Mouse (Mus musculus) small intestine, adult 2 months (tissue): ENCODE results near the gene Trim34a. TPM values are rescaled to one million over a fixed set of nuclear protein-coding genes. Genes with fewer than 3 reads are reported as not detected.

Experiments
- H3K27ac ChIP-seq: fragments of 200-500 bp; 2 replicates; pipeline ENCODE4 v1.5.1; 2012; ENCODE audit warnings: low read depth, low read length, control low read depth, inconsistent platforms; ENCODE audit not compliant: insufficient read depth
- H3K27me3 ChIP-seq: fragments of 200-500 bp; 2 replicates; pipeline ENCODE4 v1.6.1; 2012; ENCODE audit warnings: mild to moderate bottlenecking, moderate library complexity, low read length, inconsistent platforms; ENCODE audit not compliant: control insufficient read depth, insufficient read depth
- H3K36me3 ChIP-seq: fragments of 200-500 bp; 2 replicates; pipeline ENCODE4 v1.6.1; 2012; ENCODE audit warnings: mild to moderate bottlenecking, low read length, control low read depth, inconsistent platforms; ENCODE audit not compliant: control insufficient read depth, insufficient read depth
- H3K4me1 ChIP-seq: fragments of 200-500 bp; 2 replicates; pipeline ENCODE4 v1.6.1; 2012; ENCODE audit warnings: low read length, inconsistent platforms, mixed read lengths; ENCODE audit not compliant: control insufficient read depth, insufficient read depth, insufficient read length
- H3K4me3 ChIP-seq: fragments of 200-500 bp; 2 replicates; pipeline ENCODE4 v1.5.1; 2012; ENCODE audit warnings: low read depth, mild to moderate bottlenecking, control low read depth, inconsistent platforms, low read length, moderate library complexity
- CTCF ChIP-seq: fragments of 200-500 bp; IDR thresholded peaks from 2 replicates; pipeline ENCODE4 v1.5.1; 2012; ENCODE audit warnings: low read depth, mild to moderate bottlenecking, control low read depth, inconsistent platforms, low read length, moderate library complexity, mixed read lengths; ENCODE audit not compliant: insufficient replicate concordance, insufficient read length; ENCODE audit errors: extremely low read depth
- POLR2A ChIP-seq: fragments of 200-500 bp; IDR thresholded peaks from 2 replicates; pipeline ENCODE4 v1.6.1; 2012; ENCODE audit warnings: low read depth, mild to moderate bottlenecking, control low read depth, inconsistent platforms, low read length, moderate library complexity
- WGBS: fragments of 180-500 bp; shearing (Covaris S2); methylation state at CpG from one replicate; pipeline ENCODE4 v1.1.7; 2018; 5-methylcytosine and 5-hydroxymethylcytosine counted together
- polyA plus RNA-seq: library from polyadenylated mRNA; depleted of rRNA; stranded (reverse); fragments of >200 nt; gene quantifications from 2 replicates; pipeline ENCODE4 v1.2.3, GENCODE M21; 2012; rRNA removed

The Trim34a gene
- polyA plus RNA-seq, 1 experiment: 5.8 TPM

DNA sequence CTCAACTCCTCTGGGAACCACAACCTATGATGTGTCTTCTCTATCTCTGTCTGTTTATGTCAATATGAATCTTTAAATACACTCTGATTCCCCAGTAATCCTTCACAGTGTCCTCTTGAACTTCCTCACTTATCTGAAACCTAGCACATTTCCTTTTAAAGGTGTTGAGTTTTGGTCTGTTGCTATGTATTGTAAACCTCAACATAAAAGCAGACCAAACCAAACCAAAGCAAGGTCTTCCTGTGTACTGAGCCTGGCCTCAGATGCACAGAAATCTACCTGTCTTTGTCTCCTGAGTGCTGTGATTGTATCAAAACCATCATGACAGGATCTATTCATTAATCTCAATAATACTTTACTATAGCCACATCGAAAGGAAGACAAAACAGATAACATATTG lies 46.4 kb downstream of the Trim34a start:
- H3K4me3 ChIP-seq: no peak overlapping the region
- H3K27me3 ChIP-seq: no peaks in the 10 kb centered on the region
- WGBS: 82% methylated on average over 1 of the region's 1 CpGs
- H3K27ac ChIP-seq: peak overlapping the region; percentile 79
- H3K4me1 ChIP-seq: peaks cover 2% of the 10 kb centered on the region; the same call in 1 of the 2 replicates
- H3K36me3 ChIP-seq: no peaks in the 10 kb centered on the region
- no peak for TF ChIP-seq CTCF

DNA sequence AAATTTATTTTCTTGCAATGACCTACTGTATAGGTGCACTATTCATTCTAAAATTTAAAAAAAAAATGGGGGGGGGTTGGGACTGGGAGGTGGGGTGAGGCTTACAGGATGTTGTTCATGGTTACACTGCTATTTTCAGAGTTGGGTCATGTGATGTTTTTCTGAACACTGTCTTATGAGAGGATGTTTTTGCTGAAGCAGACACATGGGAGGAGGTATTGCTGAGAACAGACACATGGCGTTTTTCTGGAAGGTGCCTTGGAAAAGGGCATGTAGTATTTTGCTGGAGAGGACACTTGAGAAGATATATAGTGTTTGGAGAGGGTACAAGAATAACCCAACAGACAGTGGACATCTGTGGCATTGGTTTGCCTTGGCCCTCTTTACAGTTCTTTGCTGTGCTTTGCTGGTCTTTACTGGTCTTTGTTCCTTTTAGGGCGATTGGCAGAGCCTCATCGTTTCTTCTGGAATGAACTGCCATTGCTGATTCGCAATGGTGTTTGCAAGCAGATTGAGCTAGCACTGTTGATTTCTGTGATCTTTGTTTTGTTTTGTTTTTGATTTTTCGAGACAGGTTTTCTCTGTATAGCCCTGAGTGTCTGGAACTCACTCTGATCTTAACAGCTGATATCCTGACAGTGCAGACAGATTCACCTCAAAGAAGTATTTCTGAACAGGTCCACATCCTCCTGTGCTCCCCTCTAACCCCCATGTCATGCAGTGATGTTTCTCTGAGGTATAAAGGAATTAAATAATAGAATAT lies 47.6 kb downstream of the Trim34a start:
- no peaks in the 10 kb centered on the region for H3K36me3 ChIP-seq
- H3K27me3 ChIP-seq: no peaks in the 10 kb centered on the region
- H3K4me1 ChIP-seq: peaks cover 2% of the 10 kb centered on the region; the same call in 1 of the 2 replicates
- H3K27ac ChIP-seq: peak overlapping the region; percentile 75
- H3K4me3 ChIP-seq: no peak overlapping the region
- 75% methylated on average over 5 of the region's 5 CpGs for WGBS
- no peak for TF ChIP-seq CTCF
- TF ChIP-seq POLR2A: no peak

Other genes starting within 250 kb of the Trim34a start
- not detected in 2 replicates for gene Olfr638, start 245.7 kb upstream of the Trim34a start, polyA plus RNA-seq
- not detected in 2 replicates for gene Olfr639, start 227.2 kb upstream of the Trim34a start, polyA plus RNA-seq
- not detected in 2 replicates for gene Olfr640, start 218.9 kb upstream of the Trim34a start, polyA plus RNA-seq
- not detected in 2 replicates for gene Olfr641, start 209.0 kb upstream of the Trim34a start, polyA plus RNA-seq
- not detected in 2 replicates for gene Olfr642, start 191.8 kb upstream of the Trim34a start, polyA plus RNA-seq
- not detected in 2 replicates for gene 4930516K23Rik, start 183.0 kb upstream of the Trim34a start, polyA plus RNA-seq
- not detected in 2 replicates for gene Olfr644, start 172.6 kb upstream of the Trim34a start, polyA plus RNA-seq
- not detected in 2 replicates for gene Olfr645, start 159.0 kb upstream of the Trim34a start, polyA plus RNA-seq
- gene Olfr646, start 139.6 kb upstream of the Trim34a start, polyA plus RNA-seq: not detected in 2 replicates
- not detected in 2 replicates for gene Ubqln5, start 114.6 kb upstream of the Trim34a start, polyA plus RNA-seq
- gene Olfr643, start 107.1 kb upstream of the Trim34a start, polyA plus RNA-seq: not detected in 2 replicates
- gene Ubqln3, start 101.2 kb upstream of the Trim34a start, polyA plus RNA-seq: not detected in 2 replicates
- not detected in 2 replicates for gene Ubqlnl, start 93.9 kb upstream of the Trim34a start, polyA plus RNA-seq
- gene Olfm5, start 79.6 kb upstream of the Trim34a start, polyA plus RNA-seq: not detected in 2 replicates
- not detected in 2 replicates for gene Olfr648, start 61.1 kb upstream of the Trim34a start, polyA plus RNA-seq
- gene Olfr649, start 48.5 kb upstream of the Trim34a start, polyA plus RNA-seq: not detected in 2 replicates
- gene Trim6, start 25.7 kb upstream of the Trim34a start, polyA plus RNA-seq: 0.44 and 0.61 TPM in 2 replicates
- gene Trim5, start 43.6 kb downstream of the Trim34a start, polyA plus RNA-seq: 0.67 and 0.70 TPM in 2 replicates
- gene Trim12a, start 71.0 kb downstream of the Trim34a start, polyA plus RNA-seq: 2.8 and 5.9 TPM in 2 replicates
- gene Trim34b, start 85.0 kb downstream of the Trim34a start, polyA plus RNA-seq: 0.10 TPM in 1 of 2 replicates, not detected in the other
- 0.77 and 2.2 TPM in 2 replicates for gene Trim12c, start 108.9 kb downstream of the Trim34a start, polyA plus RNA-seq
- gene Trim30b, start 125.4 kb downstream of the Trim34a start, polyA plus RNA-seq: 0.09 TPM in 1 of 2 replicates, not detected in the other
- not detected in 2 replicates for gene Trim30c, start 156.4 kb downstream of the Trim34a start, polyA plus RNA-seq
- gene Trim30a, start 220.7 kb downstream of the Trim34a start, polyA plus RNA-seq: 0.62 and 1.9 TPM in 2 replicates